Mouse (Mus musculus): ENCODE data around the gene Prap1.
"Not testable (repeated sequence)": the region's sequence is repeated elsewhere in the genome, so short reads cannot be mapped to it uniquely, and the experiment has no call there.

Gene Prap1

DNA sequence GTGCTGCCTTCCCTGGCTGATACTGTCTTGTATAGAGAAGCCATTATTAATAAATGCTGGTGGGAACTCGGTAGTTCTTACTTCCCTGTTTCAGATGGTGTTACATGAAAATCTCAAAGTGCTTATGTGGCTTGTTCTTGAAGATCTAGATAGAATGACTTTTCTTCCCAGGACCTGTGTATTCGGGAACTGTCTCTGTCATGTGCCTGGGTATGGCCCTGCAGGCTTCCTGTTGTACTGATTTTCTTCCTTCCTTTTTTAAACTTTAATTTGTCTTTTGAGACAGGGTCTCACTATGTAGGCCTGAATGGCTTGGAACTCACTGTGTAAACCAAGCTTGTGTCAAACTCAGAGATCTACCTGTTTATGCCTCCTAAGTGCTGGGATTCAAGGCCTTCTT lies 34.7 kb downstream of the Prap1 start:
- in situ Hi-C loops (cut with MboI, MseI), result no loop called here

DNA sequence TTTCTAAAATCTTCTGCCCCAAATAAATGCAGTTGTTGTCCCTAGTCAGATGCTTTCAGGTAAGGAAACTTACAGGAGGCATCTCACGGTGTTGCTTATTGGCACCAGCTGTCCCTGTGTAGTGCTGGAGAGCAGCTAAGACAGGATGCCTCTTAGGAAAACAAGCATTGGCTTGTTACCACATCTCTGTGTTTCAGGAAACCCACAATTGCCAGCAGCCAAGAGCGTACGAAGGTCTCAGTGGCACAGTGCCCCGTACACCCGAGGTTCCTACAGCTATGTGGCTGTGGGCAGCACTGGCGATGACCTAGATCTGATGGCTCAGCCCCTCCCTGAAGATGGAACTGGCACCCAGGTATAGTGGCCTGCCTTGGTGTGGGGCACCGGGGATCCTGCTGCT lies 39.0 kb downstream of the Prap1 start:
- in situ Hi-C loops (cut with MboI, MseI), result not testable (repeated sequence)

DNA sequence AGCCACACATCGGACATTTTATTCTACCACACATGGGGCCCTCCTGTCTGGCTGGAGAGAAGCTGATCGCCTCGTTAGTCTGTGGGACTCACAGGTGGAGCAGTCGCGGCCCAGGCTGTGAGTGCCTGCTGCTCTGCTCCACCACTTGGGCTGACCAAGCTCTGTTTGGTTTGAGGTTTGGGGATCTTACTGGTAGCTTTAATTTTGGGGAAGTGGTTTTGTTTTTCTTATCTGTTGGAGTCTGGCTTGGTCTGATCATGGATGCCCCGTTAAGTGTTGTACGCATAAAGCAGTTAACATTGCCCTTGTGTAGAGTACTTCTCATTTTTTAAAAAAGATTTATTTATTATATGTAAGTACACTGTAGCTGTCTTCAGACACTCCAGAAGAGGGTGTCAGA lies 40.8 kb downstream of the Prap1 start:
- in situ Hi-C loops (cut with MboI, MseI), result not testable (repeated sequence)

DNA sequence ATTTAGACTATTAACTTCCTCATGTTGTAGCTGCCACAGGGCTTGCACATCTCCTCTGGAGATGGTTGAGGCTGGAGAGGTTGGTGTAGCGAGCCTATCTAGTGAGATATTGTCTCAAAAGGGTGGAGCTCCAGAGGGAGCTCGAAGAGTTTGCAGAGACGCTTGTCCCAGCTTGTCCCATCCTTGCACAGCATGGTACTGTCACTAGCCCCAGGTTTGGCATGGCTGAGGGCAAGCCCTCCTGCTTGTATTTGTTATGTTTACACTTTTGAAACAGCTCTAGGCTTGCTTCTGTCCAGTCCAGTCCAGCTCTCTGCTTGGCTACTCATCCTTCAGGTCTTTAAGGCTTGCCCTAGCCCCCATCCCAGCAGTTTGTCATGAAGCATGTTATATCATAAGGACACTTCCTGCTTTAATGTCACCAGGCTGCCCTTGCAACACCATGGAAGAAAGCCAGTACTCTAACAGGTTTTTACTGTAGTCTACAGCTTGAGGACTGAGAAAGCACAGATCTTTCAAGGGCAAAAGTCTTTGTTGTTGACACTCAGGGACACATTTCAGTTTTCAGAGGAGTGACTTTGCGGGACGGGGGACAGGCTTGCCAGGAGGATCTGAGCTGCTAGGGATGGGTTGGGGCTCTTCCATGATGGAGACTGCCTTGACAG lies 42.0 kb downstream of the Prap1 start:
- in situ Hi-C loops (cut with MboI, MseI), result no loop called here

DNA sequence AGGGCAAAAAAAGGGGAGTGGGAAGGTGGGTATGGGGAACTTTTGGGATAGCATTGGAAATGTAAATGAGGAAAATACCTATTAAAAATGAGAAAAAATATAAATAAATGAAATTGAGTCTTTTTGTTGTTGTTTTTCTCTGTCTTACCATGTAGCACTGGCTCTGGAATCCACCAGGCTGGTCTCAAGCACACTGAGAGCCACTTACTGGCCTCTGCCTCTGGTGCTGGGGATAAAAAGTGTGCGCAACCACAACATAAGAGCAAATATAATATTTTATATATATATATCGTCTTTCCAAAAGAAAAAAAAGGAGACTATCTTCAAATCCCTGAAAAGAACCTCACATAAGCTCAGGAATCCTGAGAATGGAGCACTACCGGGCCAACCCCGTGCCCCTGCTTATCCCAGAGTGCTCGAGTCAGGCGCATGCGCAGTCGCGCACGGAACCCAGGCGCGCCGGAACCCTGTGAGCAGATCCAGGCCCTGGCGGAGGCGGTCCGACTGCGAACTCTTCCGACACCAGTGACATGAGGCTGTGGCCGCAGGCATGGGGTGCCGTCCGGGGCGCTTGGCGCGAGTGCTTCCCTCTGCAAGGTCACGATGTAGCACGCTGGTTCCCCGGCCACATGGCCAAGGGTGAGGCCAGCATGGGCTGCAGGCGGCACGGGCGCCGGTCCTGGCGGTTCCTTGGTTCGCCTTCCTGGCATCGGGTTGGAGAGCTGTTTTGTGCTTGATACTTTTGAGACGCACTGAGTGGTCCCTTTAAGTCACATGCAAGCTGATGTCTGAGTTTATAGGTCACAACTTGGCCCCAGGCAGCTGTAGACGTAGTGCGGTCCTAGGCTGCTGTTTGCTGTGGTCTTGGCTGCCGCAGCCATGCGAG lies 44.2 kb downstream of the Prap1 start, which contains the start of gene Mtg1:
Mtg1 (plus strand) TSS at position 430 of the 886 bp plus-strand sequence.
- in situ Hi-C loops (cut with MboI, MseI), result no loop called here

DNA sequence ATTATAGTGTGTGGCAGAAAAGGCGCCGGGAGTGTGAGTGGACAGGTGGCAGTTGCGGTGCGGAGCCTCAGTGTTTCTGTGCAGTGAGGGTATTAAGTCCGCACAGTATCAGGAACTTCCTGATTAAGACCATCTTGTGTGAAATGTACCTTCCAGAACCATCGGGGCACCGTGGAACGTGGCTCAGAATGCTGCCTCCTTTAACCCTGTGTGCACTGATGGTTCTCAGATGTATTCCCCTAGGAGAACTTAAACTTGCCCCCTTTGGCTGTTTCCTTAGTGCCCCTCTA lies 44.8 kb downstream of the Prap1 start:
- in situ Hi-C loops (cut with MboI, MseI), result no loop called here

DNA sequence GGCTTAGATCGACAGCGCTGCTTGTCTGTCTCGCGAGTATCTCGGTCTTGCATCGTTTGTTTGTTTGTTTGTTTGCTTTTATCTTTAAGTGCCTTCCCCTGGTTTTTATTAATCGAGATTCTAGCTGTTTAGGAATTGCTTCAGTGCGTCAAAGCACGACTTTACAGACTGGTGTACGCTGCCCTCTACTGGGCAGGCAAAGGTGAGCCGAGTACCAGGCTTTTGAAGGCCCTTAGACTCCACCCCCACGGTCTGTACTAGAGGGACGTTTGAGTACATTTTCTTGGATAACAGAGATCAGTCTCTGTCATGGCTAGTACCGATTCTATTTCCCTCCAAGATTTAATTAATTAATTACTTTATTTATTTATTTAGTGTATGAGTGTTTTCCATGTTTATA lies 48.2 kb downstream of the Prap1 start:
- in situ Hi-C loops (cut with MboI, MseI), result loop anchor here in 1 of 2 experiments (5.0 kb wide), 1 partner anchor 59 kb away; the partner anchor contains the start of gene Caly

DNA sequence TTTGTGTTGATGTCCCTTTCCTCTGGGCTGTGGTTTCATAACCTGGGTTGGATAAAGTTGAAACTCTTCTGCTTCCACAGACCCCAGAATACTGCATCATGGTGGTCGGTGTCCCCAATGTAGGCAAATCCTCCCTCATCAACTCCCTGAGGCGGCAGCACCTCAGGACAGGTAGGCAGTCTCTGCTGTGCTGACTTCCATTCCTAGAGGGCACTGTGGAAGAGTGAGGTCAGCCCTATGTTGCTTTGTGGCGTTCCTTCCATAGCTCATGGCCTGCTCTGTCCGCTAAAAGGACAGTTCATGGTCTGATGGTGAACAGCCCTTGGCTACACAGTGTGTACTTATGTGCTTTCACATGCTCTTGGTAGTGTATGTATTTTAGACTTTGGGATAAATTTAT lies 51.4 kb downstream of the Prap1 start:
- in situ Hi-C loops (cut with MboI, MseI), result loop anchor here in 1 of 2 experiments (5.0 kb wide), 1 partner anchor 62 kb away; the partner anchor contains the start of gene Caly
